Mouse (Mus musculus): Measurements from ENCODE around the gene Gpr160.

- TF ChIP-seq CTCF (IDR thresholded peaks at IDR 0.05; ENCODE audit: low read depth) (no peak), EP300 (IDR thresholded peaks at IDR 0.05; ENCODE audit: low read depth) (no peak)
Observed at GRCm38 (mm10) chr3:30845755-30846154, 10.0 kb upstream of the Gpr160 start.

Data from heart, postnatal 0 days (tissue).